Mouse (Mus musculus) kidney, adult 11 months (tissue): ENCODE results near the gene Zfp810.
"Not testable (repeated sequence)": the region's sequence is repeated elsewhere in the genome, so short reads cannot be mapped to it uniquely, and the experiment has no call there.

Experiments used
- DNase-seq: peaks from one replicate; pipeline ENCODE4 v3.0.0; 2022

Gene Zfp810

DNA sequence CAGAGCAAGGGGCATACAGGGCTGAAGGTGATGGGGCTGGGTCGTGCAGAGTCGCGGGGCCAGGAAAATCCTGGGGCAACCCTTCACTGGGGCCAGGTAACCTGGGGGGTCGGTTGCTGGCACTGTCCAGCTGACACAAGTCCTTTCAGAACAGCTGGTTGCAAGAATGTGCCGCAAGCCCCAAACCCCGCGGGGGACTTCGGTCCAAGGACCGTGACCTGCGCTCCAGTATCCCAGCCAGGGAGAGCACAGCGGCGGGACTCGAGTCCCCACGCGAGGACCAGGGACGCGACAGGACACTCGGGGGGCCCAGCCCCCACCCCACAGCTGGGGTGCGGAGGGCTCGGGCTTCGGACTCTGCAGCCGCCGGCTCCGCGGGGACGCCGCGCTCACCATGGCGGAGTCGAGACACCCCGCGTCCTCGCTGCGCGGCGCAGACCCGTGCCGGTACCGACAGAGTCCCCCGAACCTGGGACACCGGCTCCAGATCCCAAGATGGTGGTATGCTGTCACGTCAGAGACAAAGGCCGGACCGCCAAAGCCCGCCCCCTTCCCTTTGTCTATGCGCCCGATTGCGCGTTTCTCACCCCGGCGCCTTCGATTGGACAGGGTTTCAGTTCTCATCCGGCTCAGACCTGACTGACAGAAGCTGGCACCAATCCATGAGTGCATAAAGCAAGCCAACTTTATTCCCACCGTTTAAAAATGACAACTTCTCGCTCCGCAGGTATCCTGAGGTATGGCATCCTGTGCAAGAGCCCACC is at the start of gene Zfp810:
Gene Zfp810 (minus strand): TSS at position 493 of the 764 bp plus-strand sequence.
- peak; percentile 95 for DNase-seq

DNA sequence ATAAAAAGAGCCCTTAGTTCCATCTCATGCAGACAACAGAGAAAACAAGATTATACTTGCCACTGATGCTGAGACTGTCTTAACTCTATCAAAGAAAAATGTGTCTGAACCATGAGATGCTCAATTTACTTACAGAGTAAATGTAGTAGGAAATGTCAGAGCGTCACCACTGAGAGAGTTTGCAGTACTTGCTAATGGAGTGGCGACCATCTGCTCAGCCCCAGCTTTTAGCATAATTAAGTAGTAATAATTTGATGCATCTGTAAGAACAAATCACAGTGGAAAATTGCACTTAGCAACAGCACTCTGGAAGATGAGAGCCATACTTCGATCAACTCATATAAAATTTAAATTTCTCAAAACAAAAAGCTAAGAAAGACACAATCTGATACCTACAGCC is 48.5 kb upstream of the Zfp810 start:
- DNase-seq: no peak

GRCm38 (mm10) chr9:22353901-22354300 is 46.5 kb upstream of the Zfp810 start:
- DNase-seq: no peak

- no peak for DNase-seq
These were observed 46.0 kb upstream of the Zfp810 start for GRCm38 (mm10) chr9:22353465-22353864.

GRCm38 (mm10) chr9:22340331-22340730 is 32.9 kb upstream of the Zfp810 start:
- DNase-seq: no peak

GRCm38 (mm10) chr9:22337217-22337616 is 29.8 kb upstream of the Zfp810 start:
- DNase-seq: no peak

DNA sequence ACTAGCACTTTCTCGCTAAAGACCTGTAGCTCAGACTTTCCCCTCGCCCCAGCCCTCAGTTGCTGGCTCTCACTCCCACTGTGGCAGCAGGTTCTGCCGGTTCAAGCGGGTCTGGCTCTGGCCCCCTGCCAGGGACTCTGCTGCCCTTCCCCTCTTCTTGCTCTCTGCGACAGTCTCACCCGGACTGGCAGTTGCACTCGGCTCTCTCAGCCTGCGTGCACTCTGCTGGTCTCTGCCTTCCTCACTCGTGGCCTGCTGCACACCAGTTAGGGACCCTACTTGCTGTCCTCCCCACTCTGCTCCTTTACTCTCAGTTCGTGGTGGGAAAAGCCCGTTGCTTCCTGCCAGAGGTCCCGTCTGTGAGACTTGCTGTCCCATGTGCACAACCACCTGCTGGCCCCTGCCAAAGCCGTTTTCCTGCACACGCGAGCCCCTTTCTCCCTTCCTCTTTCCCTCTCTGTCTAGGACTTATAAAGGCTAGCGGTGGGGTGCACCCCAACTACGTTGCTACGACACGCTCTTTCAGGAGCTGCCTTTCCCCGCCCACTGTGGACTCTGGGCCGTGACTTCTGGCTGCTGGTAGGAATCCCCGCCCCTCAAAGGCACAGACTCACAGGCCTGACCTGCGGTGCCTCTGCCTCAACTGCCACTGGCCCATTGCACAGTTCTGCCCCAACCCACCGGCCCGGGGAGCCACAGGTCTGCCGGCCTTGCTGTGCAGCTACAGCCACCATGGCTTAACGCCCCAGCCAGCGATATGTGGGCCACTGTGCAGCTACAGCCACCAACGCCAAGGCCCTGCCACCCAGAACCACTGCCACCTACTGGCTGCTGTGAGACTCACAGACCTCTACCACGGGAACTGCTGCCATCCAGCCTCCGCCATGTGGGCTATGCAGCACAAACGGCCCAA is 20.3 kb upstream of the Zfp810 start:
- DNase-seq: peak; percentile 94

DNA sequence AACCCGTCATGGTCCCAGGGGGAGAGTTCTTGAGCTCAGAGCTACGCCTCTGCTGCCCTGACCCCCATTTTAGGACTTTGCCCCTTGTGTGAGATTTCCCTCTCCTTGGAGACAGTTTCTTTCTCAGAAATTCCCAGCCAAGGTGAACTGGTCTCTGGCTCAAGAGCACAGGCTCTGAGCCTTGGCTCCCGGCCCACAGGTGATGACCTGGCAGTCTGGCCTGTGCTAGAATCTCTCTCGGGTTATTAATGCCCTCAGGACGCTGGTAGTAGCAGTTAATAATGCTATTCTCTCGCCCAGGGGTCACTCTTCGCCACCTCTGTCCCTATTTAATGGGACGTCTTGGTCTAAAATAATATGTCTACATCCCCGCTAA is 19.6 kb upstream of the Zfp810 start:
- peak; percentile 91 for DNase-seq

DNA sequence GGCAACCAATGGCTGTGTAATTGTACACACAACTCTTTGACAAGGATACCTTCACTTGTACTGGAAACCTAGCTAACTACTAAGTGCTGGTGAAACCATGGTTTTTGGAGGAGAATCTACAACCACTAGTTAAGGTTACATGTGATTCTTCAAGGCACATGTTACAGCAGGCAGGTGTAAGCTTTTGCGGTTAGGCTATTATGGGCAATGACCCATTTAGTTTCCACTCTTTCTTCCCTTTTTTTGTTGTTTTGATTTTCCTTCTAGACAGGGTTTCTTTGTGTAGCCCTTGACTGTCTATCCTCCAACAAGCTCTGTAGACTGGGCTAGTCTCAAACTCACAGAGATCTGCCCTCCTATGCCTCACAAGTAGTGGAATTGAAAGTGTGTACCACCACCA is 17.1 kb upstream of the Zfp810 start:
- DNase-seq: no peak

DNA sequence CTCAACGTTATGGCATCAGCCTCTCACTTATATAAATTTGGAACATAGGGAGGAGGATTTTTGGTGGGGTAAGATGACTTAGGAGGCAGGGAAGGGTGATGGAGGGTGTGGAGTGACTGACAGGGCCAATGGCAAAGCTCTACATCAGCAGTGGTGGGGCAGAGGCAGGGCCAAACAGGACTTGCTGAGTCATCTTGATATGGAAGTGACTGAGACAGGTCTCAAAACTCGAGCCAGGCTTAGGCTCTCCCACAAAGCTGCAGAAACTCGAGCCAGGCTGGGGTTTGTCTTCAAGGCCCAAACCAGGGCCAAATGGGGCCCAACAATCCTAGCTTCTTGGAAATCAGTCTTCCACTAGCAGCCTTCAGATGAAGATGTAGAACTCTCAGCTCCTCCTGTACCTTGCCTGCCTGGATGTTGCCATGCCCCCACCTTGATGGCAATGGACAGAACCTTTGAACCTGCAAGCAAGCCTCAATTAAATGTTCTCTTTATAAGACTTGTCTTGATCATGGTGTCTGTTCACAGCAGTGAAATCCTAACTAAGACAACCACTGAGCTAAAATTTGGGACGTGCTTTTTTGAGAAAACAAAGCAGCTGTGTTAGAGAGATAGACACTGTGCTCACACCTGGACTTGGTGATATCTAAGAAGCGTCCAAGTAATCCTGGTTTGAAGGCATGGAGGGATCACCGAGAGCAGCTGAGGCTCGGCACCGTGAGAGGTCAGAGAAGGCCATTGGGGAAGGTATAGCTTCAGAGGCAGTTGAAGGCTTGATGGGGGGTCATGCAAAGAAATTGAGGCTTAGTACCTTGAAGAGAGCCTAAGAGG is 15.1 kb upstream of the Zfp810 start:
- DNase-seq: no peak

DNA sequence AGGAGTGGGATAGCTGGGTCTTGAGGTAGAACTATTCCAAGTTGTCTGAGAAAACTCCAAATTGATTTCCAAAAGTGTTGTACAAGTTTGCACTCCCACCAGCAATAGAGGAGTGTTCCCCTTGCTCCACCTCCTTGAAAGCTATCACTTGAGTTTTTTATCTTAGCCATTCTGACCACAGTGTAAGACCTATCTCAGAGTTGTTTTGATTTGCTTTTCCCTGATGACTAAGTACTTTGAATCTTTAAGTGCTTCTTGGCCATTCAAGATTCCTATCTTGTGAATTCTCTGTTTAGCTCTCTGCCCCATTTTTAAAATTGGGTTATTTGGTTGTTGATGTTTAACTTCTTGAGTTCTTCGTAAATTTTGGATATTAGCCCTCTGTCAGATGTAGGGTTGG is 11.7 kb upstream of the Zfp810 start:
- no peak for DNase-seq

- not testable (repeated sequence) for DNase-seq
These were observed 8.6 kb upstream of the Zfp810 start for GRCm38 (mm10) chr9:22316047-22316446.

DNA sequence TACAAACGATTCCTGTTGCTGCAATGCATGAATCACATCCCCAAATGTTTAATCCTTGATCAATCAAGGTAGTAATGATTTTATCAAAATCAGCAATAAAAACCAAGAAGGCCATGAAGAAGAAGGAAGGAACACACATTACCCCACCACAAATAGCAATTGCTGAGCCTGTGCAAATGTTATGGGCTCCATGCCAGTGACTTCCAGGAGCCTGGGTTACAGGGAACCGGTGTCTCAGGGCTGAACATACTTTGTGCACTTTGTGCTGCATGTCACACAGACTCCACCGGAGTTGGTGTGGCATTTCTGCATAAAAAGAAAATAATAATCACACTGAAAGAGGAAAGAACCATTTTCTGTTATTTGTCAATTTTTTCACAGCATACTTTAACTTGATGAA is 6.6 kb upstream of the Zfp810 start:
- no peak for DNase-seq

- peak; percentile 53 for DNase-seq
These were observed 5.8 kb upstream of the Zfp810 start for GRCm38 (mm10) chr9:22313218-22313617.

- DNase-seq: peak; percentile 35
These were observed 2.2 kb upstream of the Zfp810 start for GRCm38 (mm10) chr9:22309651-22310050.

DNA sequence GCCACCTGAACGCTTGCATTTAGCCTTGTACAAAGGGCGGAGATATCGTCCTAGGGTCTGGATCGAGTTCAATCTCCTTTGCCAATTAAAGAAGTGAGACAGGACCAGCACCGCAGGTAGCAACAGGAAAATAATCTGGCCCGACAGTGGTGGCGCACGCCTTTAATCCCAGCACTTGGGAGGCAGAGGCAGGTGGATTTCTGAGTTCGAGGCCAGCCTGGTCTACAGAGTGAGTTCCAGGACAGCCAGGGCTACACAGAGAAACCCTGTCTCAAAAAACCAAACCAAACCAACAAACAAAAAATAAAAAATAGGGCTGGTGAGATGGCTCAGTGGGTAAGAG is 443 bp upstream of the Zfp810 start:
- not testable (repeated sequence) for DNase-seq

GRCm38 (mm10) chr9:22306726-22307125 is 722 bp downstream of the Zfp810 start:
- DNase-seq: no peak

GRCm38 (mm10) chr9:22302199-22302598 is 5.2 kb downstream of the Zfp810 start:
- DNase-seq: no peak

DNA sequence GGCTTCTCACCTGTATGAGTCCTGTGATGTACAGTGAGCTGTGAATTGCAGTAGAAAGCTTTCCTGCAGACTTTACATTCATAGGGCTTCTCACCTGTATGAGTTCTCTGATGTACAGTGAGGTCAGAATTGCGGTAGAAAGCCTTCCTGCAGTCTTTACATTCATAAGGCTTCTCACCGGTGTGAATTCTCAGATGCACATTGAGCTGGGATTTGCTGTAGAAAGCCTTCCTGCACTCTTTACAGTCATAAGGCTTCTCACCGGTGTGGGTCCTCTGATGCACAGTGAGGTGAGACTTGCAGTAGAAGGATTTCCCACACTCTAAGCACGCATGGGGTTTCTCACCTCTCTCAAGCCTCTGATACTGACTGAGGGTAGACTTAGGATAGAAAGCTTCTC is 28.7 kb downstream of the Zfp810 start:
- DNase-seq: no peak

DNA sequence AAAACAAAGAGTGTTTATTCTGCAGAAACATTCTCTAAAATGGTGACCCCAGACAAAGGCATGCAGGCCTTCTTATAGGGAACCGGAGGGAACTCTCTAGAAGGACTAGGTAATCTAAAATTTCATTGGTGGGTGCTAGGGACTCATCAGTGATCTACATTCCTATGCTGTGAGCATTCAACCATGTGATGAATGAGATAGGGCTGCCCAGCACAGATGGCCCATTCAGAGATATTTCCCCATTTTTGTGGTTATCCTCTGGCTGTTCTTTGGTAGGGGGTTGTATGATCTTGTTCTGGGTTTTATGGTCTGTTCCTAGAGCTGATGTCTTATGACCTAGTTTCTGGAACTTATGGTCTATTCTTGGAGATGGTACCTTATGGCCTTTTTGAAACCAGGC is 38.6 kb downstream of the Zfp810 start:
- no peak for DNase-seq

GRCm38 (mm10) chr9:22262611-22263010 is 44.8 kb downstream of the Zfp810 start:
- DNase-seq: no peak

DNA sequence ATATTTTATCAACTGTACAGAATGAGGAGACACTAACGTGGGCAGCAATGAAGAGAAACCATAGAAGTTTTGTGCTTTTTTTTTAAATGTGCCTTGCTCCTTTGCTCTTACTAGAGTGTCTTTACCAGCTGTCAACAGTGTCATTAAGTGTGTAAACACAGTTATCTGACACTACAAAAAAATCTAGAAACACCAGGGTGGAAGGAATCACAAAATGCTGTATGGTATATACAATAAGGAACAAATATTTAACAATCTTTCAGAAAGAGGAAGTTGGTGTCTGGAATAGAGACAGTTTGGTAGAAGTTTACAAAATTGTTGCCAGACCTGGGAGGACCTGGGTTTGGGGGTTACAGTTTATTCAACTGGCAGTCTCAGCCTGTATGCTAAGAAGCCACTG is 45.9 kb downstream of the Zfp810 start:
- no peak for DNase-seq

DNA sequence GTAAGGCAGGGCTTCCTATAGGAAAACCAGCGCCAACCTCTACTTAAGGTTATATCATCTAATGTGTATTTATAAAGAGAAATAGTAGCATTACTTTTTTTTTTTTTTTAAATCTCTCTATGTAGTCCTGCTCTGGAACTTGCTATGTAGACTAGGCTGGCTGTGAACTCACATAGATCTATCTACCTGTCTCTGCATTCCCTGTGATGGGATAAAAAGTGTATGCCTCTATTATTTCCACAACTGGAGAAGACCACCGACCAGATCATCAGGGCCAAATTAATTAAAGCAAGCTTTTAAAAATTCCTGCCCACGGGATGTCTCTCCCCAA is 47.4 kb downstream of the Zfp810 start:
- no peak for DNase-seq
